Mouse (Mus musculus): ENCODE data around the gene Gtf2h4. TPM values are rescaled to one million over a fixed set of nuclear protein-coding genes. Genes with fewer than 3 reads are reported as not detected.

The Gtf2h4 gene
- polyA plus RNA-seq, 1 experiment = 21.1 TPM

DNA sequence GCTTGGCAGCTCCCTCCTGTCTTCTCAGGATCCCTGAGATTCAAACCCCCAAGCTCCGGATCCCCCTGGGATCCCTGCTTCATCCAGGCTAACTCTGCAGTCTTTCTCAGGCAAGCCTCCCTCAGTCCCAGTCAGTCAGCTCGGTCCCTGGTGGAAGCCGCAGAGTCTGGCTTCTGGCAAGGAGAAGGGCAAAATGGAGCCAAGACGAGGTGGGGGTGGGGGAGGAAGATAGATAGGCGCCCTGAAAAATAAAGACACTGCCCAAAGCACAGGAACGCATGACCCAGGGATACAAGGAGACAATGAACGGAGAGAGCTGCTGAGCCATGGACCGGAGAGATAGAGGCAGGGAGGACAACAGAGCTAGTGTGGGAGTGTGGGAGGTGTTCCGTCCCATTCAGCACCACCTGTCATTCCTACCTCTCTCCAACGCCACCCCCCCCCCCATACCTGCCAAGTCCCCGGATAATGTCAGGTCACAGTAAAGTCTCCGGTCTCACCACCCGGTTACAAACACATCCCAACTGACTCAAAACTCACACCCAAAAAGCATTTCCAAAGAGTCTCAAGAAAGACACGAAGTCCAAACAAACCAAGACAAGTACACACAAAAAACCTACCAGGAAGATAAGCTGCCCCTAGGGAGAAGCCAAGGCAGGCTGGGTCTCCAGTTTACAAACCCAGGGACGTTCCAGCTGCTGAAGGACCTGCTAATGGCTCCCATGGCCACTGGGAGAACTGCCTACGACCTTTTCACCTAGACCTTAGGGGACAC is 27.9 kb upstream of the Gtf2h4 start:
- Histone ChIP-seq H3K4me3 (replicated peaks; ENCODE audit: control insufficient read depth, low read depth, low read length) (no peak overlapping the region), H3K4me1 (ENCODE audit: control insufficient read depth, insufficient read depth, low read length) (no peaks in the 10 kb centered on the region; the same call in 1 of the 2 replicates), H3K27ac (ENCODE audit: control insufficient read depth, insufficient read depth, low read depth, low read length, poor library complexity) (no peak overlapping the region)
- WGBS = 11% methylated on average over 16 of the region's 16 CpGs
- TF ChIP-seq CTCF (IDR thresholded peaks at IDR 0.05; ENCODE audit: control insufficient read depth, insufficient read depth, low read length) = no peak
- no peak for TF ChIP-seq POLR2A (IDR thresholded peaks at IDR 0.05; ENCODE audit: borderline replicate concordance, control insufficient read depth, low read depth, low read length)

DNA sequence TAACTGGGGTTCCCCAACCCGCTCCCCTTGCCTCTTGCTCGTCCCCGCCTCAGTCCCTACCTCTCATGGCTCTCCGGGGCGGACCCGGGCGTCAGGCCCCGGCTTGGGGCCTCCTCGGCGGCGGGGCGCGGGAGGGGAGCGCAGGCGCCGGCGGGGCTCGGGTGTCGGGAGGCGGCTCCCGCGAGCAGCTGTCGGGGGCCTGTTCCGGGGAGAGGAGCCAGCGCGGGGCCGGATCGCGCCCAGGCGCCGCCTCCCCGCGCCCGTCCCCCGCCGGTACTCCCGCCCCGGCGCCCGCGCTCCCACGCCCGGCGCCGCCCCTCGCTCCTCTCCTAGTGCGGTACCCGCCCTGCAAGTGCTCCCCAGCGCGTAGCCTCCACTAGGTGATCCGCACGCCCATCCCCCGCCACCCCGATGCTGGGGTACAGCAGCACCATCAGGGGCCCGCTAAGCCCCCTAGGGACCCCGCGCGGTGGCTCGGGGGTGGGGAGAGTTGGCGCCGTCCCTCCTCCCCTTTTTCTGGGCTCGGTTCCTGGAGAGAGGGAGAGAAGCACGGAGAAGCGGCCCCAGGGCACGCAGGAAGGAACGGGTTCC is 26.9 kb upstream of the Gtf2h4 start:
- WGBS = 2% methylated on average over 64 of the region's 66 CpGs
- Histone ChIP-seq H3K4me1 (ENCODE audit: control insufficient read depth, insufficient read depth, low read length) (no peaks in the 10 kb centered on the region; the same call in 1 of the 2 replicates), H3K4me3 (replicated peaks; ENCODE audit: control insufficient read depth, low read depth, low read length) (no peak overlapping the region), H3K27ac (ENCODE audit: control insufficient read depth, insufficient read depth, low read depth, low read length, poor library complexity) (peak overlapping the region; percentile 33; the same call in 1 of the 2 replicates)
- TF ChIP-seq CTCF (IDR thresholded peaks at IDR 0.05; ENCODE audit: control insufficient read depth, insufficient read depth, low read length) (no peak), POLR2A (IDR thresholded peaks at IDR 0.05; ENCODE audit: borderline replicate concordance, control insufficient read depth, low read depth, low read length) (no peak)

- H3K27ac ChIP-seq (ENCODE audit: control insufficient read depth, insufficient read depth, low read depth, low read length, poor library complexity) = no peak overlapping the region
- TF ChIP-seq CTCF (IDR thresholded peaks at IDR 0.05; ENCODE audit: control insufficient read depth, insufficient read depth, low read length) = no peak
- TF ChIP-seq POLR2A (IDR thresholded peaks at IDR 0.05; ENCODE audit: borderline replicate concordance, control insufficient read depth, low read depth, low read length) = no peak
- H3K4me3 ChIP-seq (replicated peaks; ENCODE audit: control insufficient read depth, low read depth, low read length) = peak overlapping the region; percentile 2
- H3K4me1 ChIP-seq (ENCODE audit: control insufficient read depth, insufficient read depth, low read length) = no peaks in the 10 kb centered on the region; the same call in 1 of the 2 replicates
- 7% methylated on average over 19 of the region's 19 CpGs for WGBS
Measured at GRCm38 (mm10) chr17:35699919-35700318, 26.4 kb upstream of the Gtf2h4 start.

DNA sequence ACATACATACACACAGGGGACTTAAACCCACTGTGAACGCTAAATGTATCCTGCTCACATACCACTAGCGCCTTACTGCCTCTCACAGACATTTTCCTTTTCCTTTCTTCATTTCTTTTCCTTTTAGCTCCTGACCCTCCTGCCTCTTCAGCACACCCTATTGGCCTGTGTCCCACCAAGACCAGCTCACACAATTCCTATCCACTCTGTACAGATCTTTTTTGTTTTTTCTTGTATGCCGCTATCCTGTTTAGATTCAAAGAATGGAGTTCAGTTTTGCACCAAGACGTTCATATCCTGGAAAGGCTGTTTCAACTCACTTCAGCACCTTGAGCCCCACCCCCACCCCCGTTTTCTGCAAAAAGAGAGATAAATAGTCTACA is 25.0 kb upstream of the Gtf2h4 start:
- WGBS = 47% methylated on average over 5 of the region's 5 CpGs
- H3K4me1 ChIP-seq (ENCODE audit: control insufficient read depth, insufficient read depth, low read length) = no peaks in the 10 kb centered on the region; the same call in 1 of the 2 replicates
- no peak overlapping the region for H3K27ac ChIP-seq (ENCODE audit: control insufficient read depth, insufficient read depth, low read depth, low read length, poor library complexity)
- H3K4me3 ChIP-seq (replicated peaks; ENCODE audit: control insufficient read depth, low read depth, low read length) = no peak overlapping the region
- no peak for TF ChIP-seq CTCF (IDR thresholded peaks at IDR 0.05; ENCODE audit: control insufficient read depth, insufficient read depth, low read length)
- TF ChIP-seq POLR2A (IDR thresholded peaks at IDR 0.05; ENCODE audit: borderline replicate concordance, control insufficient read depth, low read depth, low read length) = no peak

DNA sequence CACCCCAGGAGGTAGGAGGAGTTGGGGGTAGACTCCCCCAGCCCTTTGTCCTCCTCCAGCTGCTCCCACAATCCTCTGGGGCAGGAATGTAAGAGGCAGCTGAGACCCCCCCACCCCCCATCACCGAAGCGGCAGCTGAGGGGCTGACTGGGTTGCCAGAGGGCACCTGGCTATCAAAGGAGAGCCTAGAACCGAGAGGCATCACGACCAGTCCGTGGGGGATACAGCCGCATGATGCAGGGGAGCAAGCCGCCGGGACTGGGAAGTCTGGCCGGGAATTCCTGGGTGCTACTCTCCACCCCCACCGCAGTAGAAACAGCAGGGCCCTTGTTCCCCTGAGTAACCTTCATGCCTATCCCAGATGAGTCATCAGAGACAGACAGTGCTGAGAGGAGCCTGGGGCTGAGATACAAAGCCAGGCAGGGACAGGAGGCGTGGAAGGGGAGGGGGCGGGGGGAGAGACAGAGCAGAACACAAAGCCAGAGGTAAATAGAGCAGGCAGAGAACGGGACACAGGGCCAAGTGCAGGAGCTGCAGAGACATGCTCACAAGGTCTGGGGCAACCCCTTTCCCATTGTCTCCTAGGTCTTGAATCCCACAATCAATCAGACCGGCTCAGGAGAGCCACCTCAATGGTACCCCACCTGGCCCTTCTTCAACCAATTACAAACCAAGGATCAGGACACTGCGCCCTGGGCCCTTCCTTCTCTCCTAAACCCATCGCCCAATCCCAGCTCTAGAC is 24.4 kb upstream of the Gtf2h4 start:
- TF ChIP-seq CTCF (IDR thresholded peaks at IDR 0.05; ENCODE audit: control insufficient read depth, insufficient read depth, low read length) = no peak
- no peak for TF ChIP-seq POLR2A (IDR thresholded peaks at IDR 0.05; ENCODE audit: borderline replicate concordance, control insufficient read depth, low read depth, low read length)
- Histone ChIP-seq H3K27ac (ENCODE audit: control insufficient read depth, insufficient read depth, low read depth, low read length, poor library complexity) (no peak overlapping the region), H3K4me3 (replicated peaks; ENCODE audit: control insufficient read depth, low read depth, low read length) (no peak overlapping the region), H3K4me1 (ENCODE audit: control insufficient read depth, insufficient read depth, low read length) (no peaks in the 10 kb centered on the region; the same call in 1 of the 2 replicates)
- WGBS = 21% methylated on average over 16 of the region's 16 CpGs

DNA sequence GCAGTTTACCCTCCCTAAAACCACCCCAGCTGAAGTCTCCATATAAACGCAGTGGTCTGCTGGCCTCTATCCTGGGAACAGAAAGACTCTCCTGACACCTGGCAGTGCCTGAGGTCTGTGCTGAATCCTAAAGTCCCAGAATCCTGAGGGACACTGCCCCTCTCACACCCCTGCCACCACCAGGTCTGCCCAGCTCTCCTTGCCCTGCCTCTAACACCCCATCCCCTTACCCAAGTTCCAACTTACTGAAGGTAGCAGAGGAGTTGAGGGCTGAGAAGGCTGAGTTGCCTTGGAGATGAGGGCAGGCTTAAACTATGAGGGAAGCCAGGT is 23.9 kb upstream of the Gtf2h4 start:
- Histone ChIP-seq H3K4me1 (ENCODE audit: control insufficient read depth, insufficient read depth, low read length) (no peaks in the 10 kb centered on the region; the same call in 1 of the 2 replicates), H3K27ac (ENCODE audit: control insufficient read depth, insufficient read depth, low read depth, low read length, poor library complexity) (no peak overlapping the region), H3K4me3 (replicated peaks; ENCODE audit: control insufficient read depth, low read depth, low read length) (no peak overlapping the region)
- WGBS = 19% methylated on average over 1 of the region's 1 CpGs
- no peak for TF ChIP-seq CTCF (IDR thresholded peaks at IDR 0.05; ENCODE audit: control insufficient read depth, insufficient read depth, low read length)
- no peak for TF ChIP-seq POLR2A (IDR thresholded peaks at IDR 0.05; ENCODE audit: borderline replicate concordance, control insufficient read depth, low read depth, low read length)

- H3K4me3 ChIP-seq (replicated peaks; ENCODE audit: control insufficient read depth, low read depth, low read length) = no peak overlapping the region
- H3K27ac ChIP-seq (ENCODE audit: control insufficient read depth, insufficient read depth, low read depth, low read length, poor library complexity) = no peak overlapping the region
- TF ChIP-seq CTCF (IDR thresholded peaks at IDR 0.05; ENCODE audit: control insufficient read depth, insufficient read depth, low read length) = no peak
- no peak for TF ChIP-seq POLR2A (IDR thresholded peaks at IDR 0.05; ENCODE audit: borderline replicate concordance, control insufficient read depth, low read depth, low read length)
- 61% methylated on average over 6 of the region's 6 CpGs for WGBS
- H3K4me1 ChIP-seq (ENCODE audit: control insufficient read depth, insufficient read depth, low read length) = no peaks in the 10 kb centered on the region; the same call in 1 of the 2 replicates
Measured at GRCm38 (mm10) chr17:35696691-35697090, 23.2 kb upstream of the Gtf2h4 start.

DNA sequence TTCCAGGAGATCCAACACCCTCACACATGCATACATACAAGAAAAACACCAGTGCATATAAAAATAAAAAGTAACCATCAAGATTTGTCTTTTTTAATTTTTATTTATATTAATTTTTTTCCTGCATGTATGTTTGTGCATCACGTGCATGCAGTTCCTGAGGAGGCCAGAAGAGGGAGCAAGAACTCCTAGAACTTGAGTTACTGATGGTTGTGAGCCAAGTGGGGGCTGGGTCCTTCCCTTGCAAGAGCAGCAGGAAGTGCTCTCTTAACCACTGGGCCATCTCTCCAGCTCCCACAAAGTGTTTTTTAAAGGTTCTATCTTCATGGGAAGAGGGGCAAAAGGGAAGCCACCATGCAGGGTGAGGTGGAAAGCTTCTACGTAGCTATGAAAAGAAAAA is 21.8 kb upstream of the Gtf2h4 start:
- no peak overlapping the region for H3K27ac ChIP-seq (ENCODE audit: control insufficient read depth, insufficient read depth, low read depth, low read length, poor library complexity)
- no peaks in the 10 kb centered on the region; the same call in 1 of the 2 replicates for H3K4me1 ChIP-seq (ENCODE audit: control insufficient read depth, insufficient read depth, low read length)
- no peak overlapping the region for H3K4me3 ChIP-seq (replicated peaks; ENCODE audit: control insufficient read depth, low read depth, low read length)
- TF ChIP-seq POLR2A (IDR thresholded peaks at IDR 0.05; ENCODE audit: borderline replicate concordance, control insufficient read depth, low read depth, low read length) = no peak
- TF ChIP-seq CTCF (IDR thresholded peaks at IDR 0.05; ENCODE audit: control insufficient read depth, insufficient read depth, low read length) = no peak
- 79% methylated on average over 2 of the region's 2 CpGs for WGBS
